Mouse (Mus musculus) skeletal muscle tissue, adult 2 months (tissue): Measurements from ENCODE around the gene Myh9.

ENCODE experiments used
- DNase-seq: peaks from one replicate; pipeline ENCODE4 v3.0.0-alpha.2; 2012; ENCODE audit warnings: low read depth, low spot score

Myh9 gene

GRCm38 (mm10) chr15:77806565-77807263, 35.3 kb downstream of the Myh9 start:
- DNase-seq = no peak

GRCm38 (mm10) chr15:77805657-77806056, 36.3 kb downstream of the Myh9 start:
- DNase-seq = no peak

GRCm38 (mm10) chr15:77804949-77805348, 37.0 kb downstream of the Myh9 start:
- no peak for DNase-seq

GRCm38 (mm10) chr15:77804460-77804859, 37.5 kb downstream of the Myh9 start:
- no peak for DNase-seq

GRCm38 (mm10) chr15:77803747-77804146, 38.2 kb downstream of the Myh9 start:
- no peak for DNase-seq

- no peak for DNase-seq
Measured at GRCm38 (mm10) chr15:77802992-77803391, 39.0 kb downstream of the Myh9 start.

GRCm38 (mm10) chr15:77801188-77801587, 40.8 kb downstream of the Myh9 start:
- DNase-seq = no peak

GRCm38 (mm10) chr15:77800511-77800910, 41.5 kb downstream of the Myh9 start:
- peak; percentile 83 for DNase-seq

GRCm38 (mm10) chr15:77799491-77800474, 42.2 kb downstream of the Myh9 start:
- DNase-seq = no peak

- DNase-seq = no peak
Measured at GRCm38 (mm10) chr15:77798664-77799490, 43.1 kb downstream of the Myh9 start.

GRCm38 (mm10) chr15:77797609-77798411, 44.2 kb downstream of the Myh9 start:
- DNase-seq = no peak

GRCm38 (mm10) chr15:77796409-77797035, 45.5 kb downstream of the Myh9 start:
- DNase-seq = no peak

- DNase-seq = no peak
Measured at GRCm38 (mm10) chr15:77794908-77795356, 47.0 kb downstream of the Myh9 start.

- DNase-seq = no peak
Measured at GRCm38 (mm10) chr15:77794138-77794907, 47.7 kb downstream of the Myh9 start.

- peak; percentile 57 for DNase-seq
Measured at GRCm38 (mm10) chr15:77793554-77793953, 48.4 kb downstream of the Myh9 start.

GRCm38 (mm10) chr15:77793094-77793493, 48.9 kb downstream of the Myh9 start:
- no peak for DNase-seq

- DNase-seq = no peak
Measured at GRCm38 (mm10) chr15:77792056-77792455, 49.9 kb downstream of the Myh9 start.

- DNase-seq = no peak
Measured at GRCm38 (mm10) chr15:77790656-77791405, 51.1 kb downstream of the Myh9 start.

- DNase-seq = no peak
Measured at GRCm38 (mm10) chr15:77789186-77789585, 52.8 kb downstream of the Myh9 start.
